Mouse (Mus musculus) lung, postnatal 0 days (tissue): ENCODE data around the gene Rftn1. TPM values are rescaled to one million over a fixed set of nuclear protein-coding genes. Genes with fewer than 3 reads are reported as not detected.
A peak's percentile ranks its signal among the peaks of the same experiment; 100 is the strongest.

ENCODE experiments used
- ATAC-seq: fragments of 200-750 bp; cut with Nextera tagmentation; 2 replicates; pipeline ENCODE4 v1.8.0; 2017; ENCODE audit warnings: moderate library complexity
- DNase-seq: peaks from one replicate; pipeline ENCODE4 v3.0.0-alpha.2; 2016; ENCODE audit warnings: low spot score
- H3K27ac ChIP-seq: fragments of 300-500 bp; sonication (generic); 2 replicates; pipeline ENCODE4 v1.5.1; 2014; ENCODE audit warnings: antibody characterized with exemption, mild to moderate bottlenecking, low read length, mixed read lengths
- H3K27me3 ChIP-seq: fragments of 300-500 bp; sonication (generic); replicated peaks from 2 replicates; pipeline ENCODE4 v1.6.1; 2014; ENCODE audit warnings: low read length, mixed read lengths; ENCODE audit not compliant: insufficient read depth
- H3K36me3 ChIP-seq: fragments of 300-500 bp; sonication (generic); 2 replicates; pipeline ENCODE4 v1.6.1; 2014; ENCODE audit warnings: low read length, mixed read lengths; ENCODE audit not compliant: insufficient read depth
- H3K4me1 ChIP-seq: fragments of 300-500 bp; sonication (generic); 2 replicates; pipeline ENCODE4 v1.6.1; 2014; ENCODE audit warnings: antibody characterized with exemption, low read depth, low read length, mixed read lengths; ENCODE audit not compliant: insufficient read depth
- H3K4me2 ChIP-seq: fragments of 300-500 bp; sonication (generic); replicated peaks from 2 replicates; pipeline ENCODE4 v1.6.1; 2014; ENCODE audit warnings: low read depth, mild to moderate bottlenecking, low read length, moderate library complexity, mixed read lengths
- H3K4me3 ChIP-seq: fragments of 300-500 bp; sonication (generic); 2 replicates; pipeline ENCODE4 v1.5.1; 2014; ENCODE audit warnings: low read depth, low read length
- H3K9ac ChIP-seq: fragments of 300-500 bp; sonication (generic); replicated peaks from 2 replicates; pipeline ENCODE4 v1.6.1; 2014; ENCODE audit warnings: low read depth, mild to moderate bottlenecking
- H3K9me3 ChIP-seq: fragments of 300-500 bp; sonication (generic); 2 replicates; pipeline ENCODE4 v1.6.1; 2016; ENCODE audit warnings: low read length, mixed read lengths
- CTCF ChIP-seq: IDR thresholded peaks from 2 replicates; pipeline ENCODE4 v1.5.1; 2016; ENCODE audit warnings: antibody characterized with exemption, mild to moderate bottlenecking
- EP300 ChIP-seq: IDR thresholded peaks from 2 replicates; pipeline ENCODE4 v1.6.1; 2016; ENCODE audit warnings: antibody characterized with exemption, mild to moderate bottlenecking, control low read depth
- WGBS: fragments of 180-500 bp; shearing (Covaris S2); extraction: QIAGEN DNeasy Blood & Tissue Kit; methylation state at CpG from one replicate; pipeline ENCODE4 v1.1.7; 2014; 5-methylcytosine and 5-hydroxymethylcytosine counted together
- polyA plus RNA-seq: library from polyadenylated mRNA; unstranded; fragments of >200 nt; fragmentation: Nextera tagmentation; extraction: Ambion mirVana; gene quantifications from 2 replicates; pipeline ENCODE4 v1.2.1, GENCODE M21; 2015

Rftn1 gene
- polyA plus RNA-seq, 1 experiment from 2014 or later, result 18.2 TPM

DNA sequence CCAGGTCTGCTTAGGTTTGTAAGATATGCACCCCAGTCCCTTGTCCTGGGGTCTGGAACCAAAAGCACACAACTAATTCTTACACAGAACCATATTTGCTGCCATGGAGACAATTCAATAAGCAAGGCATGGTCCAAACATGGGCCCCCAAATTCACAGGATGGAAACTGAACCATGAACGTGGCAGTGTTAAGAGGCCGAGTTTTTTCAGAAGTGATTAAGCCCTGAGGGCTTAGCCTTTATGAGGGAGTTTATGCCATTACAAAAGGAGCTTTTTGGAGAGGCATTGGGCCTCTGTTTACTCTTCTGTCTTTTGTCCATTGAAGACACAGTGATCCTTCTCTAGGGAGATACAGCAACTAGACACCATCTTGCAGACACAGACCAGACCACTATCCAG lies 63.9 kb downstream of the Rftn1 start:
- Histone ChIP-seq H3K4me3 (no peak overlapping the region), H3K4me1 (no peaks in the 10 kb centered on the region; the same call in 1 of the 2 replicates), H3K9ac (no peak overlapping the region), H3K36me3 (no peaks in the 10 kb centered on the region), H3K27ac (no peak overlapping the region), H3K9me3 (no peaks in the 10 kb centered on the region), H3K27me3 (no peaks in the 10 kb centered on the region), H3K4me2 (no peak overlapping the region)
- ATAC-seq (no peak), DNase-seq (no peak)
- 71% methylated on average over 2 of the region's 2 CpGs for WGBS
- no peak for TF ChIP-seq EP300
- TF ChIP-seq CTCF, result no peak

- H3K9ac ChIP-seq, result no peak overlapping the region
- no peak for TF ChIP-seq CTCF
- no peaks in the 10 kb centered on the region for H3K27me3 ChIP-seq
- no peak overlapping the region for H3K4me2 ChIP-seq
- no peak for DNase-seq
- H3K4me3 ChIP-seq, result no peak overlapping the region
- no peaks in the 10 kb centered on the region for H3K36me3 ChIP-seq
- ATAC-seq, result no peak
- H3K4me1 ChIP-seq, result no peaks in the 10 kb centered on the region; the same call in 1 of the 2 replicates
- H3K9me3 ChIP-seq, result no peaks in the 10 kb centered on the region
- H3K27ac ChIP-seq, result no peak overlapping the region
- whole genome bisulfite sequencing, result 82% methylated on average over 5 of the region's 5 CpGs
These were observed 64.6 kb downstream of the Rftn1 start for GRCm38 (mm10) chr17:50125900-50126299.

- Histone ChIP-seq H3K27me3 (no peaks in the 10 kb centered on the region), H3K4me1 (no peaks in the 10 kb centered on the region; the same call in 1 of the 2 replicates), H3K4me3 (no peak overlapping the region), H3K4me2 (no peak overlapping the region), H3K9me3 (no peaks in the 10 kb centered on the region), H3K36me3 (no peaks in the 10 kb centered on the region), H3K9ac (no peak overlapping the region), H3K27ac (no peak overlapping the region)
- TF ChIP-seq CTCF, result no peak
- no peak for TF ChIP-seq EP300
- ATAC-seq (no peak), DNase-seq (no peak)
- WGBS, result 59% methylated on average over 3 of the region's 3 CpGs
These were observed 65.2 kb downstream of the Rftn1 start for GRCm38 (mm10) chr17:50125245-50125798.

- Histone ChIP-seq H3K9ac (no peak overlapping the region), H3K4me3 (no peak overlapping the region), H3K9me3 (no peaks in the 10 kb centered on the region), H3K36me3 (no peaks in the 10 kb centered on the region), H3K27me3 (no peaks in the 10 kb centered on the region), H3K27ac (no peak overlapping the region), H3K4me2 (no peak overlapping the region), H3K4me1 (no peaks in the 10 kb centered on the region; the same call in 1 of the 2 replicates)
- TF ChIP-seq CTCF (no peak), EP300 (peak; percentile 40; the same call in 1 of the 2 replicates)
- 43% methylated on average over 4 of the region's 4 CpGs for WGBS
- DNase-seq (peak; percentile 41), ATAC-seq (peak; percentile 81)
These were observed 65.8 kb downstream of the Rftn1 start for GRCm38 (mm10) chr17:50124708-50125107.

DNA sequence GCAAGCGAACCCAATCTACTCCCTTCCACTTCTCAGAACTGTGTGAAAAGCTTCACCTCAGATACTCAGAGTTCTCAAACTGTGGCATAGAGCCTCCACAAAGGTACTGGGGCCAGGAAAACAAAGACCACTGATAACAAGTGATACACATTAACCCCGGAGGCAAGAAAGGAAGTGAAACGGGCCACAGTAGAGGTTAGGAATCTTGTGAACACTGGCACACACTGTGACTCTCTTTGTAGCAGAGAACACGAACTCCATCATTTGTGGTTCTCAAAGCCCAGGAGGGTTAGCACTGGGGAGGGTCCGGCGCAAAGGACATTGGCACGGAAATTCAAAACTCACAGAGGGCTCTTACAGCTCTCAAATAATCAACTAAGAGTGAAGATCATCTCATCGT lies 67.9 kb downstream of the Rftn1 start:
- H3K4me3 ChIP-seq, result no peak overlapping the region
- H3K27ac ChIP-seq, result no peak overlapping the region
- no peaks in the 10 kb centered on the region; the same call in 1 of the 2 replicates for H3K4me1 ChIP-seq
- no peak overlapping the region for H3K9ac ChIP-seq
- TF ChIP-seq EP300, result no peak
- TF ChIP-seq CTCF, result no peak
- 53% methylated on average over 8 of the region's 8 CpGs for WGBS
- DNase-seq (no peak), ATAC-seq (no peak)
- H3K4me2 ChIP-seq, result no peak overlapping the region
- H3K9me3 ChIP-seq, result no peaks in the 10 kb centered on the region
- H3K36me3 ChIP-seq, result no peaks in the 10 kb centered on the region
- H3K27me3 ChIP-seq, result no peaks in the 10 kb centered on the region

GRCm38 (mm10) chr17:50120098-50120497 lies 70.4 kb downstream of the Rftn1 start:
- Histone ChIP-seq H3K9ac (no peak overlapping the region), H3K27ac (no peak overlapping the region), H3K4me2 (no peak overlapping the region), H3K4me1 (no peaks in the 10 kb centered on the region; the same call in 1 of the 2 replicates), H3K36me3 (no peaks in the 10 kb centered on the region), H3K27me3 (no peaks in the 10 kb centered on the region), H3K9me3 (no peaks in the 10 kb centered on the region), H3K4me3 (no peak overlapping the region)
- 65% methylated on average over 4 of the region's 4 CpGs for WGBS
- DNase-seq, result peak; percentile 14
- peak; percentile 37; the same call in 1 of the 2 replicates for ATAC-seq
- TF ChIP-seq CTCF, result no peak
- no peak for TF ChIP-seq EP300
